Mouse (Mus musculus): ENCODE measurements at regions not wholly inside any gene's neighbourhood (a gene's known extent, or its start where the extent isn't known, plus 50 kb on each side); places are given as distances from the start of the nearest gene placed in this dataset.

DNA sequence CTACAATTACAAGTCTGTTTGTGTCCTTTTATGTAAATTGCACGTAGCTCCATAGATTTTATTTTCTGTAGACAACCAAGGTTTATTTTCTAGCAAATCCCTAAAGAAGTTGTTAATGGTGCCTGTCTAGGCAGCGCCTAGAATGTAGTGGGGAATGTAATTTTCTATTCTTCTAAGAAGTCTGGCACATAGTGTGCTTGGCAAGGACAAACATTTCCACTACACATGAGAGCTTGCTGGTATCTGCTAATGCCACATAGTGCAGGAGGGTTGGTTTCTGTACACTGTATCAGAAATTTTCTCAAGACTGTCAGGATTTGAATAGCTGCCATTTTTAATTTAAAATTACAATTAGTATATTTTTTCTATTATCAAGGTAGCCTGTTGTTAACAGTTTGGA lies 385.3 kb downstream of the Nedd1 start:
- TF ChIP-seq POLR2A (IDR thresholded peaks at IDR 0.05; ENCODE audit: low read depth, low read length) (no peak), CTCF (IDR thresholded peaks at IDR 0.05; ENCODE audit: extremely low read depth, insufficient read length, insufficient replicate concordance, low read depth, low read length) (no peak)
- Histone ChIP-seq H3K4me1 (ENCODE audit: control insufficient read depth, insufficient read depth, insufficient read length, low read length) (no peaks in the 10 kb centered on the region), H3K4me3 (ENCODE audit: low read depth, low read length) (no peak overlapping the region), H3K27ac (ENCODE audit: insufficient read depth, low read depth, low read length) (no peak overlapping the region), H3K36me3 (ENCODE audit: control insufficient read depth, insufficient read depth, low read length) (no peaks in the 10 kb centered on the region), H3K27me3 (ENCODE audit: control insufficient read depth, insufficient read depth, low read length) (no peaks in the 10 kb centered on the region)
- 83% methylated on average over 2 of the region's 2 CpGs for WGBS

DNA sequence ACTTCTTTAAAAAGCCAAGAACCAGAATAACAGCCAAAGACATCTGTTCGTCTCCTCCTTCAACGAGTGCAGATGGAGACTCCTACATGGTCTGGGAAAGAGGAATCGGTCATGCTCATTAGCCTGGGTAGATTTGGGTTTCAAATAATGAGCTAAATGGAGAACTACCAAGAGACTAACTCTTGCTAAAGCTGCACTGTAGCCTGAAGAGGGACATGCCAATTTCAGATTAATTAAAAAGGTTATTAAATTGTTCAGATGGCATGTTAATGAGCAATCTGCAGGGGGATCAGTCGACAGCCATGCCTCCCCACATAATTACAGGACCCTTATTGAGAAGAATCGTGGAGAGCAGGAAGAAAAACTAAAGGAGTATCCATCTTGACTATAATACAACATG lies 386.1 kb downstream of the Nedd1 start:
- no peaks in the 10 kb centered on the region for H3K27me3 ChIP-seq (ENCODE audit: control insufficient read depth, insufficient read depth, low read length)
- no peaks in the 10 kb centered on the region for H3K36me3 ChIP-seq (ENCODE audit: control insufficient read depth, insufficient read depth, low read length)
- H3K27ac ChIP-seq (ENCODE audit: insufficient read depth, low read depth, low read length): no peak overlapping the region
- TF ChIP-seq POLR2A (IDR thresholded peaks at IDR 0.05; ENCODE audit: low read depth, low read length): no peak
- TF ChIP-seq CTCF (IDR thresholded peaks at IDR 0.05; ENCODE audit: extremely low read depth, insufficient read length, insufficient replicate concordance, low read depth, low read length): no peak
- H3K4me1 ChIP-seq (ENCODE audit: control insufficient read depth, insufficient read depth, insufficient read length, low read length): no peaks in the 10 kb centered on the region
- 79% methylated on average over 5 of the region's 5 CpGs for WGBS
- H3K4me3 ChIP-seq (ENCODE audit: low read depth, low read length): no peak overlapping the region

DNA sequence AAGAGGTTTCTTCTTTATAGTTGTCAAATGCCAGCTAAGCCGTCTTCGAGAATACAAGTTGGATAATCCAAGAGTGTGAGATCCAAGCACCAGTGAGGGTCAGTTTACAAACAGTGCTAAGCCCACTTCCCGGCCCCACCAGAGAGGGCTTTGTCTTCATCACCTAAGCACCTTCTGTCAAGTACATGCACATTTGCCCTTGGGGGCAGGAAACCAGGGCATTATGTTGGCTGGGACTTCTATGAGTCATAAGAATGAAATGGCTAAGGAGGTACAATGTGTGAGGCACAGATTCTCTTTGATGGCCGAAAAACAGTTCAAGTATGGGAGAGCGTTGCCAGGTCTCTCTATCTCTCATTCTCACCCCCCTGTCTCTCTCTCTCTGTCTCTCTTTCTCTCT lies 387.1 kb downstream of the Nedd1 start:
- H3K4me3 ChIP-seq (ENCODE audit: low read depth, low read length): no peak overlapping the region
- H3K27ac ChIP-seq (ENCODE audit: insufficient read depth, low read depth, low read length): no peak overlapping the region
- TF ChIP-seq POLR2A (IDR thresholded peaks at IDR 0.05; ENCODE audit: low read depth, low read length) (no peak), CTCF (IDR thresholded peaks at IDR 0.05; ENCODE audit: extremely low read depth, insufficient read length, insufficient replicate concordance, low read depth, low read length) (no peak)
- no peaks in the 10 kb centered on the region for H3K27me3 ChIP-seq (ENCODE audit: control insufficient read depth, insufficient read depth, low read length)
- no peaks in the 10 kb centered on the region for H3K36me3 ChIP-seq (ENCODE audit: control insufficient read depth, insufficient read depth, low read length)
- no peaks in the 10 kb centered on the region for H3K4me1 ChIP-seq (ENCODE audit: control insufficient read depth, insufficient read depth, insufficient read length, low read length)
- 77% methylated on average over 5 of the region's 5 CpGs for WGBS

DNA sequence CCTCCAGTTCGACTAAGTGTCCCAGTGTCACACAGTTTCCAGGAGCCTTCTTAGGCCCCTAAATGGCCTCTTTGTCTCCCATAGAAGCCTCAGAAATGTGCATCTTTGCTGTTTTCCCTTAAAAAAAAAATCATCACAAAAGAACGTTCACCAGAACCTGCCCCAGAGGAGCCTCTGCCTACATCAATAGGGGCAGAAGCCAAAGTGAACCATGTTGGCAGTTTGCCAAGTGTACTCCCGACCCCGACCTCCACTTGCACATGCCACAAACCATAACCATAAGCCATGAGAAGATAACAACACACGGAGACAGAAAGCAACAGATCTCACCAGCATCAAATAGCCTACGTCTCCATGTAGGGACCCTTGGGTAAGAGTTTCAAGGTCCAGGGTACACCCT lies 388.4 kb downstream of the Nedd1 start:
- Histone ChIP-seq H3K4me1 (ENCODE audit: control insufficient read depth, insufficient read depth, insufficient read length, low read length) (no peaks in the 10 kb centered on the region), H3K27me3 (ENCODE audit: control insufficient read depth, insufficient read depth, low read length) (no peaks in the 10 kb centered on the region), H3K27ac (ENCODE audit: insufficient read depth, low read depth, low read length) (no peak overlapping the region), H3K36me3 (ENCODE audit: control insufficient read depth, insufficient read depth, low read length) (no peaks in the 10 kb centered on the region), H3K4me3 (ENCODE audit: low read depth, low read length) (no peak overlapping the region)
- TF ChIP-seq POLR2A (IDR thresholded peaks at IDR 0.05; ENCODE audit: low read depth, low read length) (no peak), CTCF (IDR thresholded peaks at IDR 0.05; ENCODE audit: extremely low read depth, insufficient read length, insufficient replicate concordance, low read depth, low read length) (no peak)
- WGBS: 22% methylated on average over 6 of the region's 6 CpGs

DNA sequence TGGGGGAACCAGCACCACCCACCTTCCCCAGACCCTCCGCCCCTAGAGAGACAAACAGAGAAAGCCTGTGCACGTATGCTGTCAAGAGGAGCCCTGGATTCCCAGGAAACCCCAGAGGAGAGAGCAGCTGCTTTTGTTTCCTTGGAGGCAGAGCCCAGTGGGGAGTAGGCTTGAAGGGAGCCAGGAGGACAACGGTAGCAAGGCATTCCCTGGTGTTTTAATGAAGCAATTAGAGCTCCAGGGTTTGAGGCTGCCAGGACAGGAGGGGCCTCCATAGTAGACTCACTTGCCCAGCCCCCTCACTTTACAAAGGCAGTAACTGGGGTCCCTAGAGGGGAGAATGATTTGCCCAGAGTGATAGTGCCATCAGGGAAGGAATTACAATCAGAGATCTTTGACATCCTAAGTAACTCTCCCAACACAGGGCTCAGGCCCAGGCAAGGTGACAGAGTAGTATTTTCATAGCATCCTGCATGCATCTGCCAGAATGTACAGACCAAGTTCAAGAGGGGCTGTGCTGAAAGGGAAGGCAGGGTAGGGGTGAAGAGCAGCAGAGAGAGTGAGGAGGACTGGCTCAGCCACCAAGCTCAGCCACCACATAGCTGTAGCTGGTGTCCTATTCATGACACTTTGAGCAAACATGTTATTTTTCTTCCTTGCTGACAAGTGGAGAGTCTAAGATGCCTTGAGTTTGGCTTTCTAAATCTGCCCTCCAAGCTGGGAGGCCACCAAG lies 389.0 kb downstream of the Nedd1 start:
- 50% methylated on average over 3 of the region's 3 CpGs for WGBS
- Histone ChIP-seq H3K27me3 (ENCODE audit: control insufficient read depth, insufficient read depth, low read length) (no peaks in the 10 kb centered on the region), H3K4me3 (ENCODE audit: low read depth, low read length) (no peak overlapping the region), H3K4me1 (ENCODE audit: control insufficient read depth, insufficient read depth, insufficient read length, low read length) (no peaks in the 10 kb centered on the region), H3K36me3 (ENCODE audit: control insufficient read depth, insufficient read depth, low read length) (no peaks in the 10 kb centered on the region), H3K27ac (ENCODE audit: insufficient read depth, low read depth, low read length) (no peak overlapping the region)
- no peak for TF ChIP-seq POLR2A (IDR thresholded peaks at IDR 0.05; ENCODE audit: low read depth, low read length)
- TF ChIP-seq CTCF (IDR thresholded peaks at IDR 0.05; ENCODE audit: extremely low read depth, insufficient read length, insufficient replicate concordance, low read depth, low read length): no peak

DNA sequence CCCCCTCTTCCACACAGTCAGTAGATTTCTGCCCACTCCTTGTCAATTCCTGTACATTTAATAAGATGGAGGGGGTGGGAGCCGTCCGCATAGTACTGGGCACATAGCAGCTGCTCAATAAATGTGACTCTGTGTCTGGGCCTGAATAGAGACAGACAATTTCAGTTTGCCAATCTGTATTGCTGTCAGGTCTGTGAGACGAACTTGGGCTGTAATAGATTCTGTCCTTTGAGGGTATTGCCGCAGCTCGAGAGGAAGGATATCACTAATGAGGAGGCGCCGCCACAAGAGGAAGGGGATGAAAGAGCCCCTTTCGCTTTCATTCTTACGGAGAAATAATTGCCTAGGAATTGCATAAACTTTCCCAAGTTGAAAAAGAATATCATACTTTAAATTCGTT lies 392.1 kb downstream of the Nedd1 start:
- TF ChIP-seq CTCF (IDR thresholded peaks at IDR 0.05; ENCODE audit: extremely low read depth, insufficient read length, insufficient replicate concordance, low read depth, low read length): no peak
- TF ChIP-seq POLR2A (IDR thresholded peaks at IDR 0.05; ENCODE audit: low read depth, low read length): no peak
- H3K4me1 ChIP-seq (ENCODE audit: control insufficient read depth, insufficient read depth, insufficient read length, low read length): no peaks in the 10 kb centered on the region
- no peak overlapping the region for H3K4me3 ChIP-seq (ENCODE audit: low read depth, low read length)
- H3K27me3 ChIP-seq (ENCODE audit: control insufficient read depth, insufficient read depth, low read length): no peaks in the 10 kb centered on the region
- no peak overlapping the region for H3K27ac ChIP-seq (ENCODE audit: insufficient read depth, low read depth, low read length)
- 78% methylated on average over 10 of the region's 10 CpGs for WGBS
- no peaks in the 10 kb centered on the region for H3K36me3 ChIP-seq (ENCODE audit: control insufficient read depth, insufficient read depth, low read length)

DNA sequence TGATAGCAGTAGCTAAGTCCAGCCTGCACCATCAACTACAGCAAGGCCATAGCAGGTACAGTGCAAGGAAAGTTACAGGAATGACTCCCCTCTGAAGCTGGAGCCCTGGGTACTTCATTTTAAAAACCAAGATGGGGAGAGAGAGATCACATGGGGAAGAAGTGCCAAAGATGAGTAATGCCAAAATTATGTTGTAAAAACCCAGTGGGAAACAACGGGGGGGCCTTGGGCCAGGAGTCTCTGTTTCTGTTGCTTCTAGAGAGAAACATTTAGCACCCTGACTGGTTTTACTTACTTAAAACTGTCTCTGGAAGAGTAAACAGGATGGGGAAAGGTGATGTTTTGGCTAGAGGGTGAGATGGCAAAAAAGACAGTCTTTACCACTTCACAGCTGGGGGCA lies 392.6 kb downstream of the Nedd1 start:
- Histone ChIP-seq H3K4me1 (ENCODE audit: control insufficient read depth, insufficient read depth, insufficient read length, low read length) (no peaks in the 10 kb centered on the region), H3K36me3 (ENCODE audit: control insufficient read depth, insufficient read depth, low read length) (no peaks in the 10 kb centered on the region), H3K27ac (ENCODE audit: insufficient read depth, low read depth, low read length) (no peak overlapping the region), H3K27me3 (ENCODE audit: control insufficient read depth, insufficient read depth, low read length) (no peaks in the 10 kb centered on the region), H3K4me3 (ENCODE audit: low read depth, low read length) (no peak overlapping the region)
- 76% methylated on average over 1 of the region's 1 CpGs for WGBS
- TF ChIP-seq CTCF (IDR thresholded peaks at IDR 0.05; ENCODE audit: extremely low read depth, insufficient read length, insufficient replicate concordance, low read depth, low read length) (no peak), POLR2A (IDR thresholded peaks at IDR 0.05; ENCODE audit: low read depth, low read length) (no peak)
